Mouse (Mus musculus) small intestine, adult 2 months (tissue): ENCODE measurements around the gene Txnip.
"Not testable (repeated sequence)": the region's sequence is repeated elsewhere in the genome, so short reads cannot be mapped to it uniquely, and the experiment has no call there.

Source experiments
- CTCF ChIP-seq: fragments of 200-500 bp; IDR thresholded peaks from 2 replicates; pipeline ENCODE4 v1.5.1; 2012; ENCODE audit warnings: low read depth, mild to moderate bottlenecking, control low read depth, inconsistent platforms, low read length, moderate library complexity, mixed read lengths; ENCODE audit not compliant: insufficient replicate concordance, insufficient read length; ENCODE audit errors: extremely low read depth
- POLR2A ChIP-seq: fragments of 200-500 bp; IDR thresholded peaks from 2 replicates; pipeline ENCODE4 v1.6.1; 2012; ENCODE audit warnings: low read depth, mild to moderate bottlenecking, control low read depth, inconsistent platforms, low read length, moderate library complexity

DNA sequence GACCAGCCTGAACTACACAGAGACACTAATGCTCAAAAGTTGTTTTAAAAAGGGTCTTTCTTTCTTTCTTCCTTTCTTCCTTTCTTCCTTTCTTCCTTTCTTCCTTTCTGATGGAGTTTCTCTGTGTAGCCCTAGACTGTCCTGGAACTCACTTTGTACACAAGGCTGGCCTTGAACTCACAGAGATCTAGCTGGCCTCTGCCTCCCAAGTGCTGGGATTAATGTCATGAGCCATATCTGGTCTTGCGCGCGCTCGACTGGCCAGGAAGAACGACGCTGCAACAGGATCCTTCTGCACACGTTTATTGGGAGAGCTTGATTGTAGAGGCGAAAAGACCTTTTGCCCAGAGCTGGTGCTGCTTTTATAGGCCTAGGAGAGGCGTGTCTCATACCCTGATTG, 49.8 kb upstream of the Txnip start:
- not testable (repeated sequence) for TF ChIP-seq CTCF, POLR2A
